Mouse (Mus musculus) intestine, embryonic 16.5 days (tissue): ENCODE data around the gene Mertk. TPM values are rescaled to one million over a fixed set of nuclear protein-coding genes. Genes with fewer than 3 reads are reported as not detected.

ENCODE experiments used
- ATAC-seq: fragments of 200-750 bp; cut with Nextera tagmentation; 2 replicates; pipeline ENCODE4 v1.8.0; 2017; ENCODE audit warnings: moderate TSS enrichment, moderate library complexity
- H3K27ac ChIP-seq: fragments of 300-500 bp; sonication (generic); 2 replicates; pipeline ENCODE4 v1.5.1; 2014; ENCODE audit warnings: mild to moderate bottlenecking, low read length
- H3K27me3 ChIP-seq: fragments of 300-500 bp; sonication (generic); replicated peaks from 2 replicates; pipeline ENCODE4 v1.6.1; 2014; ENCODE audit warnings: low read length, control low read depth, mixed read lengths; ENCODE audit not compliant: control insufficient read depth, insufficient read depth
- H3K36me3 ChIP-seq: fragments of 300-500 bp; sonication (generic); 2 replicates; pipeline ENCODE4 v1.6.1; 2014; ENCODE audit warnings: low read length, control low read depth; ENCODE audit not compliant: control insufficient read depth, insufficient read depth
- H3K4me1 ChIP-seq: fragments of 300-500 bp; sonication (generic); 2 replicates; pipeline ENCODE4 v1.6.1; 2014; ENCODE audit warnings: low read length, control low read depth, mixed read lengths; ENCODE audit not compliant: control insufficient read depth, insufficient read depth
- H3K4me2 ChIP-seq: fragments of 300-500 bp; sonication (generic); 2 replicates; pipeline ENCODE4 v1.6.1; 2014; ENCODE audit warnings: low read depth, low read length, control low read depth
- H3K4me3 ChIP-seq: fragments of 300-500 bp; sonication (generic); 2 replicates; pipeline ENCODE4 v1.5.1; 2014; ENCODE audit warnings: mild to moderate bottlenecking, low read length
- H3K9ac ChIP-seq: fragments of 300-500 bp; sonication (generic); 2 replicates; pipeline ENCODE4 v1.6.1; 2014; ENCODE audit warnings: low read depth, low read length
- H3K9me3 ChIP-seq: fragments of 300-500 bp; sonication (generic); 2 replicates; pipeline ENCODE4 v1.6.1; 2016; ENCODE audit warnings: low read length, control low read depth; ENCODE audit not compliant: control insufficient read depth
- WGBS: fragments of 180-500 bp; shearing (Covaris S2); extraction: QIAGEN DNeasy Blood & Tissue Kit; methylation state at CpG from one replicate; pipeline ENCODE4 v1.1.7; 2014; 5-methylcytosine and 5-hydroxymethylcytosine counted together
- polyA plus RNA-seq: library from polyadenylated mRNA; unstranded; fragments of >200 nt; fragmentation: Nextera tagmentation; extraction: Ambion mirVana; gene quantifications from 2 replicates; pipeline ENCODE4 v1.2.1, GENCODE M21; 2015

Gene Mertk
- polyA plus RNA-seq, 1 experiment from 2014 or later: 13.5 TPM

GRCm38 (mm10) chr2:128747433-128748028 is 48.8 kb downstream of the Mertk start:
- Histone ChIP-seq H3K9me3 (no peaks in the 10 kb centered on the region), H3K27me3 (no peaks in the 10 kb centered on the region), H3K4me2 (no peak overlapping the region), H3K36me3 (no peaks in the 10 kb centered on the region; the same call in 1 of the 2 replicates), H3K27ac (peak overlapping the region; percentile 66), H3K4me3 (no peak overlapping the region), H3K4me1 (peaks cover 20% of the 10 kb centered on the region), H3K9ac (no peak overlapping the region)
- 52% methylated on average over 8 of the region's 8 CpGs for WGBS
- ATAC-seq: no peak

- no peaks in the 10 kb centered on the region for H3K27me3 ChIP-seq
- H3K4me2 ChIP-seq: no peak overlapping the region
- no peaks in the 10 kb centered on the region for H3K9me3 ChIP-seq
- no peak overlapping the region for H3K27ac ChIP-seq
- no peaks in the 10 kb centered on the region; the same call in 1 of the 2 replicates for H3K36me3 ChIP-seq
- no peak for ATAC-seq
- whole genome bisulfite sequencing: 71% methylated on average over 6 of the region's 6 CpGs
- H3K9ac ChIP-seq: no peak overlapping the region
- H3K4me1 ChIP-seq: peaks cover 20% of the 10 kb centered on the region
- no peak overlapping the region for H3K4me3 ChIP-seq
These were observed 49.4 kb downstream of the Mertk start for GRCm38 (mm10) chr2:128748171-128748570.

- H3K36me3 ChIP-seq: no peaks in the 10 kb centered on the region; the same call in 1 of the 2 replicates
- peaks cover 23% of the 10 kb centered on the region for H3K4me1 ChIP-seq
- ATAC-seq: no peak
- WGBS: 76% methylated on average over 6 of the region's 6 CpGs
- H3K9me3 ChIP-seq: no peaks in the 10 kb centered on the region
- no peaks in the 10 kb centered on the region for H3K27me3 ChIP-seq
- no peak overlapping the region for H3K9ac ChIP-seq
- no peak overlapping the region for H3K27ac ChIP-seq
- no peak overlapping the region for H3K4me2 ChIP-seq
- H3K4me3 ChIP-seq: no peak overlapping the region
These were observed 52.3 kb downstream of the Mertk start for GRCm38 (mm10) chr2:128751030-128751429.

DNA sequence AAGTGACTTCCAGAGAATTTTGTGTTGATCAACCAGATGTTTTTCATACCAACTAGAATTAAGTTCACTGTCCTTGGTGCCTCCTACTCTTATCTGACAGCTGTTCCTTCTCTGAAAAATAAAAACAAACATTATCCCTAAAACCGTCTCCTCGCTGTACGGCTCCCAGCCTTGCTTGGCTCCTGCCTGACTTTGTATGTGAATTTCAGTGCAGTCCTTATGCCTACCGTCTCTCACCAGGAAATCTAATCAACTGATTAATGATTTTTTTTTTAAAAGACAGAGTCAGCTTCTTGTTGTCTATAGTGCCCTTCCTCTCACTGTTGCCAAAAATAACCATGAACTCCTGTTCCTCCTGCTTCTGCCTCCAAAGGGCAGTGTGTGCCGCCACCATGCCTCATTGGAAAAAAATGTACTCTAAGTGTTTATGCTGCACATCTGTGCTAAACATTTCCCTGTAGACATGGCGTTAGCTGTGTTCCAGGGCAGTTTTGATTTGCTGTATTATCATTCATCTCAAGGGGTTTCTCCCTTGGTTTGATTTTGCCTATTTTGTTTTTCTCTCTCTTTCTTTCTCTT is 54.6 kb downstream of the Mertk start:
- Histone ChIP-seq H3K36me3 (peaks cover 5% of the 10 kb centered on the region), H3K4me2 (no peak overlapping the region)
- WGBS: 42% methylated on average over 6 of the region's 6 CpGs

GRCm38 (mm10) chr2:128755149-128755691 is 56.5 kb downstream of the Mertk start:
- 82% methylated on average over 4 of the region's 4 CpGs for WGBS

More for the DNA sequence above, 54.6 kb downstream of the Mertk start:
- Histone ChIP-seq H3K27me3 (no peaks in the 10 kb centered on the region), H3K9me3 (no peaks in the 10 kb centered on the region), H3K27ac (no peak overlapping the region), H3K9ac (no peak overlapping the region), H3K4me1 (0 out of 2 replicates have a peak, but pooled peaks cover 5% of the 10 kb centered on the region), H3K4me3 (no peak overlapping the region)
- no peak for ATAC-seq

DNA sequence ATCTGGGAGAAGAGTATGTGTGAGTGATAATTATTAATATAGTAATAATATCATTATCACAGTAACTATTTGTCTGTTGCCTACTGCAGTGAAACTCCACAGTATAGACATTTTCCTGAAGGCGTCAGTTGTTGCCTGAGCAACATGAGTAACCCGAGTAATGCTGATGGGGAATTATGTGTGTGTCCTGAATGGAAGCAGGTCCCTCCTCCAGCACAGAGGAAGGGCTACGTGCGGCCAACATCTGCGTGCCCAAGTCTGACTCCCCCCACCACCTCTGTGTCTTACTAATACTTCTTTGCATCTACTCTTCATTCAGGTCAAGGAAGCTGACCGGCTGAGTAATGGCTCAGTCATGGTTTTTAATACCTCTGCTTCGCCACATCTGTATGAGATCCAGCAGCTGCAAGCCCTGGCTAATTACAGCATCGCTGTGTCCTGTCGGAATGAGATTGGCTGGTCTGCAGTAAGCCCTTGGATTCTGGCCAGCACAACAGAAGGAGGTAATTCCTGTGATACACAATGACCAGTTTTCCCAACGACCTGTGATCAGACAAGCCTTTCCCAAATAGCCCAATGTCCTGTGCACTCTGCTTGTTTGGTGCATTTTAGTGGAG is 60.1 kb downstream of the Mertk start:
- Histone ChIP-seq H3K4me2 (no peak overlapping the region), H3K27me3 (no peaks in the 10 kb centered on the region), H3K9ac (no peak overlapping the region), H3K9me3 (no peaks in the 10 kb centered on the region), H3K4me1 (0 out of 2 replicates have a peak, but pooled peaks cover 5% of the 10 kb centered on the region), H3K36me3 (peaks cover 8% of the 10 kb centered on the region; the same call in 1 of the 2 replicates), H3K27ac (no peak overlapping the region), H3K4me3 (no peak overlapping the region)
- 50% methylated on average over 10 of the region's 10 CpGs for WGBS
- ATAC-seq: no peak

More at GRCm38 (mm10) chr2:128755149-128755691, 56.5 kb downstream of the Mertk start:
- no peak overlapping the region for H3K4me3 ChIP-seq
- H3K36me3 ChIP-seq: peaks cover 5% of the 10 kb centered on the region
- H3K27ac ChIP-seq: no peak overlapping the region
- H3K4me2 ChIP-seq: no peak overlapping the region
- no peaks in the 10 kb centered on the region for H3K9me3 ChIP-seq
- no peak overlapping the region for H3K9ac ChIP-seq
- ATAC-seq: no peak
- H3K27me3 ChIP-seq: no peaks in the 10 kb centered on the region
- H3K4me1 ChIP-seq: 0 out of 2 replicates have a peak, but pooled peaks cover 5% of the 10 kb centered on the region

DNA sequence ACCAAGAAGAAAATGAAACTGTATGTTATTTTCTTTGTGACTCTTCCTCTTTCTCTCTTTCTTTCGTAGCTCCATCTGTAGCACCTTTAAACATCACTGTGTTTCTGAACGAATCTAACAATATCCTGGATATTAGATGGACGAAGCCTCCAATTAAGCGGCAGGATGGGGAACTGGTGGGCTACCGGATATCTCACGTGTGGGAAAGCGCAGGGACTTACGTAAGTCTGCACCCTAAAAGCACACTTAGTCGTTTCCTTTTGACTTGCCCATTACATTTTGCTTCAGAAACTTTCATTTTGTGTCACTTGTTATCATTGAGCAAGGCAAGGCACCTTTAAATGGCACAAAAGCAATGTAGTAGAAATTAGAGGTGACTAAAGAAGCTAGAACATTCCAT is 63.3 kb downstream of the Mertk start:
- Histone ChIP-seq H3K36me3 (0 out of 2 replicates have a peak, but pooled peaks cover 5% of the 10 kb centered on the region), H3K27me3 (no peaks in the 10 kb centered on the region), H3K27ac (no peak overlapping the region), H3K9ac (no peak overlapping the region), H3K4me1 (no peaks in the 10 kb centered on the region; the same call in 1 of the 2 replicates), H3K4me2 (no peak overlapping the region), H3K4me3 (no peak overlapping the region), H3K9me3 (no peaks in the 10 kb centered on the region)
- 93% methylated on average over 9 of the region's 9 CpGs for WGBS
- ATAC-seq: no peak

DNA sequence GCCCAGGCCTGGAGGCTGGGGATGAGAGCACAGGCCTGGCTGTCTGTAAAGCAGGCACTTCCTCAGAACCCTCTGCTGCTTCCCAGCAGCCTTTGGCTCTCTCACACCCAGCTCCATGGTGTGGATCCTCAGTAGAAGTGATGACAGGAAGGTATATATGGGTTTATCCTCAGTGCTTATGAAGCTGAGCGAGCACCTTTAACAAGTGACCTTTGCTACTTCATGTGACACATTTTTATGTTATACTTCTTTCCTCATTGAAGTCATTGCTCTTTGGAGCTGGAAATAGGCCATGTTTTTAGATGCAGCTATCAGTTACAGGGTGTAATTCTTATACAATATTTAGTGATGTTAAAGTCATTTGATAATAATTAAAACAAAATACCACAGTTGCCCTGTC is 67.0 kb downstream of the Mertk start:
- 80% methylated on average over 1 of the region's 1 CpGs for WGBS
- Histone ChIP-seq H3K9ac (peak overlapping the region; percentile 24; the same call in 1 of the 2 replicates), H3K4me1 (peaks cover 4% of the 10 kb centered on the region), H3K9me3 (no peaks in the 10 kb centered on the region), H3K4me2 (no peak overlapping the region), H3K27ac (peak overlapping the region; percentile 77), H3K36me3 (0 out of 2 replicates have a peak, but pooled peaks cover 5% of the 10 kb centered on the region), H3K4me3 (no peak overlapping the region), H3K27me3 (no peaks in the 10 kb centered on the region)
- peak; percentile 78 for ATAC-seq

GRCm38 (mm10) chr2:128768545-128769247 is 69.9 kb downstream of the Mertk start:
- Histone ChIP-seq H3K4me2 (no peak overlapping the region), H3K9ac (no peak overlapping the region), H3K36me3 (0 out of 2 replicates have a peak, but pooled peaks cover 2% of the 10 kb centered on the region), H3K4me1 (peaks cover 4% of the 10 kb centered on the region), H3K9me3 (no peaks in the 10 kb centered on the region), H3K27me3 (no peaks in the 10 kb centered on the region), H3K27ac (peak overlapping the region; percentile 33; the same call in 1 of the 2 replicates), H3K4me3 (no peak overlapping the region)
- 49% methylated on average over 4 of the region's 4 CpGs for WGBS
- ATAC-seq: peak; percentile 68
